Mouse (Mus musculus) heart, embryonic 16.5 days (tissue): Measurements from ENCODE around the gene Tmem170b. TPM values are rescaled to one million over a fixed set of nuclear protein-coding genes. Genes with fewer than 3 reads are reported as not detected.

Experiments used
- ATAC-seq: fragments of 200-750 bp; cut with Nextera tagmentation; replicated peaks from 2 replicates; pipeline ENCODE4 v1.8.0; 2017; ENCODE audit warnings: moderate number of reproducible peaks; ENCODE audit not compliant: insufficient read depth, low FRiP score; ENCODE audit errors: extremely low read depth
- H3K27ac ChIP-seq: fragments of 300-500 bp; sonication (generic); 2 replicates; pipeline ENCODE4 v1.5.1; 2014; ENCODE audit warnings: mild to moderate bottlenecking, low read length, control low read depth, moderate library complexity
- H3K27me3 ChIP-seq: fragments of 300-500 bp; sonication (generic); 2 replicates; pipeline ENCODE4 v1.6.1; 2014; ENCODE audit warnings: low read length, mixed read lengths; ENCODE audit not compliant: control insufficient read depth, insufficient read depth
- H3K36me3 ChIP-seq: fragments of 300-500 bp; sonication (generic); 2 replicates; pipeline ENCODE4 v1.6.1; 2014; ENCODE audit not compliant: control insufficient read depth, insufficient read depth
- H3K4me1 ChIP-seq: fragments of 300-500 bp; sonication (generic); 2 replicates; pipeline ENCODE4 v1.6.1; 2014; ENCODE audit warnings: low read length, mixed read lengths; ENCODE audit not compliant: control insufficient read depth, insufficient read depth
- H3K4me2 ChIP-seq: fragments of 300-500 bp; sonication (generic); 2 replicates; pipeline ENCODE4 v1.6.1; 2014; ENCODE audit warnings: low read depth, mild to moderate bottlenecking, control low read depth, low read length
- H3K4me3 ChIP-seq: fragments of 300-500 bp; sonication (generic); 2 replicates; pipeline ENCODE4 v1.5.1; 2014; ENCODE audit warnings: mild to moderate bottlenecking, control low read depth, low read length
- H3K9ac ChIP-seq: fragments of 300-500 bp; sonication (generic); 2 replicates; pipeline ENCODE4 v1.6.1; 2014; ENCODE audit warnings: low read length, control low read depth
- H3K9me3 ChIP-seq: fragments of 300-500 bp; sonication (generic); replicated peaks from 2 replicates; pipeline ENCODE4 v1.6.1; 2016; ENCODE audit warnings: low read length; ENCODE audit not compliant: control insufficient read depth
- WGBS: fragments of 180-500 bp; shearing (Covaris S2); extraction: QIAGEN DNeasy Blood & Tissue Kit; methylation state at CpG from one replicate; pipeline ENCODE4 v1.1.7; 2014; 5-methylcytosine and 5-hydroxymethylcytosine counted together
- polyA plus RNA-seq: library from polyadenylated mRNA; unstranded; fragments of >200 nt; fragmentation: Nextera tagmentation; extraction: Ambion mirVana; gene quantifications from 2 replicates; pipeline ENCODE4 v1.2.1, GENCODE M21; 2015

The Tmem170b gene
- polyA plus RNA-seq, 1 experiment from 2014 or later: 12.1 TPM

- H3K9ac ChIP-seq: no peak overlapping the region
- no peaks in the 10 kb centered on the region for H3K36me3 ChIP-seq
- H3K4me2 ChIP-seq: no peak overlapping the region
- H3K27me3 ChIP-seq: no peaks in the 10 kb centered on the region
- no peak overlapping the region for H3K27ac ChIP-seq
- no peak overlapping the region for H3K4me3 ChIP-seq
- WGBS: 61% methylated on average over 3 of the region's 3 CpGs
- no peaks in the 10 kb centered on the region for H3K9me3 ChIP-seq
- H3K4me1 ChIP-seq: peaks cover 6% of the 10 kb centered on the region; the same call in 1 of the 2 replicates
- no peak for ATAC-seq
Observed at GRCm38 (mm10) chr13:41627277-41627916, 21.7 kb downstream of the Tmem170b start.

GRCm38 (mm10) chr13:41634401-41634818 lies 28.7 kb downstream of the Tmem170b start:
- Histone ChIP-seq H3K4me1 (peaks cover 7% of the 10 kb centered on the region; the same call in 1 of the 2 replicates), H3K27me3 (no peaks in the 10 kb centered on the region), H3K27ac (no peak overlapping the region), H3K36me3 (peaks cover 3% of the 10 kb centered on the region), H3K9me3 (no peaks in the 10 kb centered on the region), H3K4me2 (no peak overlapping the region), H3K9ac (no peak overlapping the region), H3K4me3 (no peak overlapping the region)
- peak; percentile 45; the same call in 1 of the 2 replicates for ATAC-seq
- WGBS: 27% methylated on average over 13 of the region's 13 CpGs

GRCm38 (mm10) chr13:41638083-41638482 lies 32.4 kb downstream of the Tmem170b start:
- no peaks in the 10 kb centered on the region for H3K27me3 ChIP-seq
- ATAC-seq: no peak
- no peak overlapping the region for H3K27ac ChIP-seq
- no peak overlapping the region for H3K4me2 ChIP-seq
- 87% methylated on average over 4 of the region's 4 CpGs for WGBS
- peaks cover 7% of the 10 kb centered on the region; the same call in 1 of the 2 replicates for H3K4me1 ChIP-seq
- no peak overlapping the region for H3K4me3 ChIP-seq
- no peaks in the 10 kb centered on the region for H3K9me3 ChIP-seq
- no peak overlapping the region for H3K9ac ChIP-seq
- H3K36me3 ChIP-seq: peaks cover 3% of the 10 kb centered on the region

- Histone ChIP-seq H3K4me2 (no peak overlapping the region), H3K9me3 (no peaks in the 10 kb centered on the region), H3K4me3 (no peak overlapping the region), H3K9ac (no peak overlapping the region), H3K4me1 (peaks cover 14% of the 10 kb centered on the region), H3K27ac (no peak overlapping the region), H3K36me3 (no peaks in the 10 kb centered on the region), H3K27me3 (no peaks in the 10 kb centered on the region)
- no peak for ATAC-seq
- WGBS: 17% methylated on average over 6 of the region's 6 CpGs
Observed at GRCm38 (mm10) chr13:41642851-41643250, 37.1 kb downstream of the Tmem170b start.

GRCm38 (mm10) chr13:41643798-41644197 lies 38.1 kb downstream of the Tmem170b start:
- WGBS: 29% methylated on average over 7 of the region's 7 CpGs
- H3K4me2 ChIP-seq: peak overlapping the region; percentile 19; the same call in 1 of the 2 replicates
- H3K4me3 ChIP-seq: no peak overlapping the region
- H3K27ac ChIP-seq: peak overlapping the region; percentile 97
- ATAC-seq: peak; percentile 94
- H3K9me3 ChIP-seq: no peaks in the 10 kb centered on the region
- H3K4me1 ChIP-seq: peaks cover 15% of the 10 kb centered on the region
- H3K36me3 ChIP-seq: no peaks in the 10 kb centered on the region
- peak overlapping the region; percentile 61 for H3K9ac ChIP-seq
- H3K27me3 ChIP-seq: no peaks in the 10 kb centered on the region

GRCm38 (mm10) chr13:41644591-41645482 lies 39.1 kb downstream of the Tmem170b start:
- ATAC-seq: no peak
- 51% methylated on average over 10 of the region's 10 CpGs for WGBS
- peak overlapping the region; percentile 61 for H3K9ac ChIP-seq

GRCm38 (mm10) chr13:41645483-41645859 lies 39.8 kb downstream of the Tmem170b start:
- H3K9ac ChIP-seq: no peak overlapping the region
- no peak overlapping the region for H3K4me2 ChIP-seq
- no peak for ATAC-seq
- H3K4me1 ChIP-seq: peaks cover 22% of the 10 kb centered on the region
- WGBS: 47% methylated on average over 5 of the region's 5 CpGs
- H3K4me3 ChIP-seq: no peak overlapping the region
- H3K9me3 ChIP-seq: no peaks in the 10 kb centered on the region
- no peaks in the 10 kb centered on the region for H3K36me3 ChIP-seq
- H3K27ac ChIP-seq: peak overlapping the region; percentile 97; the same call in 1 of the 2 replicates
- H3K27me3 ChIP-seq: no peaks in the 10 kb centered on the region

More at GRCm38 (mm10) chr13:41644591-41645482, 39.1 kb downstream of the Tmem170b start:
- no peak overlapping the region for H3K4me3 ChIP-seq
- H3K4me2 ChIP-seq: no peak overlapping the region
- H3K9me3 ChIP-seq: no peaks in the 10 kb centered on the region
- H3K4me1 ChIP-seq: peaks cover 19% of the 10 kb centered on the region
- H3K36me3 ChIP-seq: no peaks in the 10 kb centered on the region
- no peaks in the 10 kb centered on the region for H3K27me3 ChIP-seq
- peak overlapping the region; percentile 97 for H3K27ac ChIP-seq

GRCm38 (mm10) chr13:41647976-41648375 lies 42.3 kb downstream of the Tmem170b start:
- no peaks in the 10 kb centered on the region for H3K9me3 ChIP-seq
- H3K4me1 ChIP-seq: peaks cover 22% of the 10 kb centered on the region
- WGBS: 83% methylated on average over 6 of the region's 6 CpGs
- H3K9ac ChIP-seq: no peak overlapping the region
- H3K27me3 ChIP-seq: no peaks in the 10 kb centered on the region
- no peak overlapping the region for H3K4me2 ChIP-seq
- no peak overlapping the region for H3K4me3 ChIP-seq
- no peaks in the 10 kb centered on the region for H3K36me3 ChIP-seq
- no peak overlapping the region for H3K27ac ChIP-seq
- no peak for ATAC-seq

- 72% methylated on average over 7 of the region's 7 CpGs for WGBS
- Histone ChIP-seq H3K4me3 (no peak overlapping the region), H3K36me3 (no peaks in the 10 kb centered on the region), H3K4me2 (no peak overlapping the region), H3K4me1 (peaks cover 10% of the 10 kb centered on the region), H3K9me3 (no peaks in the 10 kb centered on the region), H3K27ac (no peak overlapping the region), H3K9ac (no peak overlapping the region), H3K27me3 (no peaks in the 10 kb centered on the region)
- no peak for ATAC-seq
Observed at GRCm38 (mm10) chr13:41650665-41651064, 45.0 kb downstream of the Tmem170b start.
